Mouse (Mus musculus) brain, embryonic 14.5 days (tissue): ENCODE results near the gene Rbpjl. TPM values are rescaled to one million over a fixed set of nuclear protein-coding genes. Genes with fewer than 3 reads are reported as not detected.

Source experiments
- DNase-seq: peaks from one replicate; pipeline ENCODE4 v3.0.0-alpha.2; 2011; ENCODE audit warnings: low read depth
- CTCF ChIP-seq: fragments of 200-500 bp; IDR thresholded peaks from 2 replicates; pipeline ENCODE4 v1.5.1; 2012; ENCODE audit warnings: inconsistent platforms, mild to moderate bottlenecking, moderate library complexity, borderline replicate concordance; ENCODE audit not compliant: insufficient read depth, insufficient read length; ENCODE audit errors: extremely low read depth
- POLR2A ChIP-seq: fragments of 200-500 bp; IDR thresholded peaks from 2 replicates; pipeline ENCODE4 v1.6.1; 2012; ENCODE audit warnings: mild to moderate bottlenecking, inconsistent platforms, borderline replicate concordance; ENCODE audit not compliant: poor library complexity, insufficient read depth, insufficient read length, severe bottlenecking; ENCODE audit errors: extremely low read depth
- polyA plus RNA-seq: library from polyadenylated mRNA; depleted of rRNA; stranded (reverse); fragments of >200 nt; gene quantifications from 2 replicates; pipeline ENCODE4 v1.2.3, GENCODE M21; 2012

The Rbpjl gene
- polyA plus RNA-seq, 1 experiment, result 0.10 TPM

DNA sequence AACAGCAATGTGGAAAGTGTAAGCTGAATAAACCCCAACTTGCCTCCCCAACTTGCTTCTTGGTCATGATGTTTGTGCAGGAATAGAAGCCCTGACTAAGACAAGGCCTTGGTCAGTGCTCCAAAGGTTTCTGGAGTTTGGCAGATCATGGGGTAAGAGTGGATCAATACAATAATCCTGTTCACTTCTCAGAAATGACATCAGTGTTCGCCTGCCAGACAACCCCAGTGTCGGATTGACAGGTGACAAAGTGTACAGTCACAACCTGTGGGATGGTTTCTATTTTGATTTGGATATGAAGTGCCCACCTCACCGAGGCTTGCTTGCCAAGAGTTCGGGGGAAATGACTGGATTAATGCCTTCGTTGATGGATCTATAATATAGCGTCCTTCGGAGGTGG lies 18.4 kb downstream of the Rbpjl start:
- no peak for TF ChIP-seq POLR2A
- no peak for TF ChIP-seq CTCF
- DNase-seq, result no peak

DNA sequence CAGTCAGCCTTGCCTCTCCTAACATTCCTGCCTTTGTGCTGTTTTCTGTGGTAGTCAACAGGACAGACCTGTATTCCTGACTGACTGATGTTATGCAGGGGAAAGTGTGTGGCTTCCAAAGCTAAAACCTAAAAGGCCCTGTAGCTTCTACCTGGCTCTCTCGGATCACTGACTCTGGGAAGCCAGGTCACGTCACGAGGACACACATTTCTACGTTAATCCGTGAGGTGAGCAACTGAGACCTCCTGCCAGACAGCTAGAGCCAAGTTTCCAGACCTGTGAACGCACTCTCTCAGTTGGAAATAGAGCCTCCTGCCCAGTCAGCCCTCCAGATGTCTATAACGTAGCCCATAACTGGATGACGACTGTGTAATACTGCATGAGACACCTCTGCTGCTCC lies 19.0 kb downstream of the Rbpjl start:
- no peak for DNase-seq
- TF ChIP-seq POLR2A (no peak), CTCF (no peak)

DNA sequence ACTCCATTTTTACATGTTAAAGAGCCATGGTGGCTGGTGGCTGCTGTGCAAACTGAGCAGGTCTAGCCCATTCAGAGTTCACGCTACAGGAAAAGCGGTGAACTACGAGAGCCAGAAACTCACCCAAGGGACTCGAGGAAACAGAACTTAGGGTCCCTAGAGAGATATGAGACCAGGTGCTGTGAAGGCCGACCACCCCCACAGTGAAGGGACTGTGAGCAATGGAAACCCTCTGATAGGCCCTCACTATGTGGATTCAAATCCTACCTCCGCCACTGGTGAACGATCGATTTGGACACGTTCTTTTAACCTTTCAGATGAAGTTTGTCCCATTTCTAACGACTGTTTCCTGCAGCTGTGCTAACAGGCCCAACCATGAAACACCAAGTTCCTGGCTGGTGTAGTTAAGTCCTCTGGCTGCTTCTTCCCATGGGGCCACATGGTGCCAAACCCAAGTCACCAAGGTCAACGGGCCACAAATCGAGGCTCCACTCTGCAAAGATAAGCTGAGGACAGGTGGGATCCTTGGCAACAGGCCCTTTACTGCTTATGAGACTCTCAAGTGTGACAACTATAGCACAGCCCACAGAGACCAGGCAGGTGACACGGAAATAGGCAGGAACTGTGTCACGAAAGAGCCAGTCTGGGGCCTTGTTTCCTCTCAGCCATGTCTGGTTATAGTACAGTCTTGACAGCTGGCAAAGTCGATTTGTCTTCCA lies 19.9 kb downstream of the Rbpjl start:
- TF ChIP-seq POLR2A, result no peak
- no peak for TF ChIP-seq CTCF
- DNase-seq, result no peak

DNA sequence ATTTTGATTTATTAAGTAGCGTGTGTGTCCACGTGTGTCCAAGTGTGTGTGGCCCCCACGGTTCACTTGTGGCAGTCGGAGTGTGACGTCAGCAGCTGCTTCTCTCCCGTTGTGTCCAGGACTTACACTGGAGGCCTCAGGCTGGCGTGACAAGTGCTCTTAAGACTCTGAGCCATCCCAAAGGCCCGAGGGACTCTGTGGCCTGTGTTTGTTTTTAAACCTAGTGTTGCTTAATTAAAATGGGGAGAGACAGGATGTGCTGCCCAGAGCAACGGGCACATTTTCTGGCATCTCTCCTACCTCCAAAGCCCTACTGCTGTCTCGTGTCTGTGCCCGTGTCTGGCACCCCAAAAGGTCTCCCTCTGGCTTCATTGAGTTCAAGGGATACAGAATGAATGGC lies 20.5 kb downstream of the Rbpjl start:
- TF ChIP-seq POLR2A, result no peak
- TF ChIP-seq CTCF, result no peak
- no peak for DNase-seq

DNA sequence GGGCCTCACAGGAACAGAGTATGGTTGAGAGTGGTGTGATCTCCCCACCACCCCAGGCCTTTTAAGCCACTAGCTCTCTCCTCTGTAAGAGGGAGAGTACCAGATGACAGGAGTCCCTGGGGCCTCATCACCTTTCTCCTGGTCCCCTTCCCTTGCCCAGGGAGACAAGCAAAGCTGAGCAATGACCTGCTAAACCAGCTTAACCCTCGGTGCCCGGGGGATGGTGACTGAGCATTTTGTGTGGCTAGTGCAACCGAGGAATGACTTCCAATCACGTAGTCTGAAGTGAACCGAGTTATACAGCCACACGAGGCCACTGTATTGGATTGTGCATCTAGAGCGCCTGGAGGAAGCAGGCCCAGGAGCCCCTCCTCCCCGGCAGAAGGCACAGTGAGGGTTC lies 21.5 kb downstream of the Rbpjl start:
- TF ChIP-seq POLR2A (no peak), CTCF (no peak)
- no peak for DNase-seq

DNA sequence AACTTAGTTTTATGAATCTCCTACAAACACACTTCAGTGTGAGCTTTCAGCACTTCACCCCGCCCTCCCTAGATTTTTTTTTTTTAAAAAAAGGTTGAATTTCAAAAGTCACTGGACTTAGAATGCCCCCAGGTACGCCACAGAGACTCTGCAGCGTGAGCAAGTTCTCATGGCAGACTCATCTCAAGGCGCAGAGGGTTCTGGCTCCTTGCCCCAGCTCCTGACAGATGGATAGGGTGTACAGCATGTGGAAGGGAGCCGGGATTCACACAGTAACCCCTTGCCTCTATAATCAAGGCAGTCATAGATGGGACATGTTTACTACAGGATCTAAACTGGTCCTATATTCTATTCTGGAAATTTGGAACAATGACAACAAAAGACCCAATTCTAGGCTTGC lies 22.5 kb downstream of the Rbpjl start:
- peak; percentile 58 for DNase-seq
- TF ChIP-seq POLR2A (no peak), CTCF (no peak)

DNA sequence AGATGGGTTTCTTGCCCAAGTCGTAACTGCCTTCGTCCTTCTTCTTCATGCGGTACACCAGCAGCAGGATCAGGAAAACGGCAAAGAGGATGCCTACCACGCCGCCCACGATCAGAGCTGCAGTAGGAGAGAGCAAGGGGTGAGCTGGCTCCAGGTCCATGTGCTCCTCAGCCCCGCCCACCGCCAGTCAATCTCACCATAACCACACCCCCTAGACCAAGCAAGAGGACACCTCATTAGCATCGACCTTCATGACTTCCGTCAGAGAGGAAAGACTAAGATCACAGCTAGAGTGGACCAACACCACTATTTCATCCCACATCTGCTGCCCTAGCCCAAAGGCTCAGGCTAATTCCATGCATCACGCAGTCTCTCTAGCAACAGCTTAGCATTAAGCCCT lies 23.2 kb downstream of the Rbpjl start:
- TF ChIP-seq POLR2A (no peak), CTCF (no peak)
- no peak for DNase-seq

DNA sequence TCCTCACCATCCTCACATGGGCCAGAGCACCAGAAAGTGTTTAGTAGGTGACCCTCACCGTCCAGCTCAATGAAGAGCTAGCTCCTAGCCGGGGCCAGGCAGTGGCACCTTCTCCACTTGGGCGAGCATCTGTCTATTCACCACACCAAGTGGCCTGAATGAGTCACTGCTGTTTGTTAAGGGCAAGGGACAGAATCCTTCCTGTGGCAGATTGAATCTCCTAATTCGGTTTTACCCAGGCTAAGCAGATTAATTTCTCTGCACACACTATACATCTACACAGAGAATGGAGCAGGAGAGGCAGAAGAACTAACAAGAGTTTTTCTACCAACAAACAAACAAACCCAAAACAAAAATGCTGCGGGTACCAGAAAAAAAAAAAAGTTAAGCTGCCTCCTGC lies 24.0 kb downstream of the Rbpjl start:
- DNase-seq, result no peak
- no peak for TF ChIP-seq CTCF
- no peak for TF ChIP-seq POLR2A

DNA sequence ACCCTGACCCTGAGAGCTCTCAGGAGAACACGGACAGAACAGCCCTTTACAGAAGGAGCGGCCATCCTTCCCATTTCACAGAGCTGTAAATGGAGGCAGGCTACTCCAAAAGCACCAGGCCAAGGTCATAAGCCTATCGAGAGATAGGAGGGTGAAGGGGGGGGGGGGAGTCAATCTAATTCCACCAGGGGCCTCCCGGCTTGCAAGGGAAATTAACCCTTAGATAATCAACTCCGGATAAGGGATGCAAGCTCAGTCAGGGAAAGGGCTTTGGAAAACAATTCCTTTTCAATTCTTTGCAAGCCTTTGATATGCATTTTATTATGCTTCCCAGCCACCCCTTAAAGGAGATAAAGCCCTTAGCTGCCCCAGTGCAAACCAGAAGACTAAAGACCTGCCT lies 25.5 kb downstream of the Rbpjl start:
- DNase-seq, result no peak
- TF ChIP-seq CTCF, result no peak
- no peak for TF ChIP-seq POLR2A

DNA sequence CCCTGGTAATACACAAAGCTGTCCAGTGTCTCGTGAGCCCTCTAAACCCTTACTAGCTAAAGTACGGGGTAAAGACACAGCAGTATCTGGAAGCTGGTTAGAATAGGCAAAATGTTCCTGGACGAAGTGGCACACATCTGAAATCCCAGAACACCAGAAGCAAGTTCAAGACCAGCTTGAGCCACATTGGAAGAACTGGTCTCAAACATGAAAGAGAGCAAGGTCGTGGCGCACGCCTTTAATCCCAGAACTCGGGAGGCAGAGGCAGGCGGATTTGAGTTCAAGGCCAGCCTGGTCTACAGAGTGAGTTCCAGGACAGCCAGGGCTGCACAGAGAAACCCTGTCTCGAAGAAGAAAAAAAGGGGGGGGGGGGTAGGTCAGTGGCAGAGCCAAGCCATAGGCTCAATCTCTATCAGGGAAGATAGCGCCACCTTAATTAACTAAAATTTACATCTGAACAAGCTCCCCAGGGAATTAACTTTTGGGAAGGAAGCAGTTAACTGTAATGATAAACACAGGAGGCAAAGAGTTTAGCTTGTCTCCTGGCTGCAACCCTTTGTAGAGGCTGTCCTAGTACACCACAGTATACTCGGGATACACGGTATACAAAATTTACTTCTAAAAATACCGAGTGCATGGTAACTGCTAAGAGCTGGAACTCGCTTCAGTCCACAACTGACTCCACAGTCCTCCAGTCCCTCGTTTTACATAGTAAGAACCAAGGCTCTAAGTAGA lies 27.1 kb downstream of the Rbpjl start:
- TF ChIP-seq CTCF (no peak), POLR2A (no peak)
- DNase-seq, result no peak

DNA sequence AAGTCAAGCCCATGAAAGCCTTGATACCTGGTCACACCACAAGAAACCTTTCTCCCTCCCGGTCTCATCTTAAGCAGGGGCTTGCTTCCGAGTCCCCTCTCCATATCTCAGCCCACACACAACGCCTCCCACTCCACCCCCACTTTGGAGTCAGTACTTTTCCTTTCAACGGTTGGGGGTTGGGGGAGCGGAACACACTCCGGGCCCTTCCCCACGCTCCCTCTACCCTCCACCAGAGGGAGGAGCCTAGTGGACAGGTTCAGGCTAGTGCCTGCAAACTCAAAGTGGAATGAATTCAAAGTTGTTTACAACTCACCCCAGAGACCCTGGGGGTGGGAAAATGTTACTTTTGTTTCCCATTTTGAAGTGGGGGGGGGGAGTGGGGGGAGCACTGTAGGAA lies 27.8 kb downstream of the Rbpjl start:
- no peak for DNase-seq
- no peak for TF ChIP-seq CTCF
